In genomic region chr9:27191501-27191981, GRCm38 (mm10) we compare ENCODE assay signal across 8 mouse cellular contexts. TPM values are rescaled to one million over a fixed set of nuclear protein-coding genes. Genes with fewer than 3 reads are reported as not detected.
DNase-seq lines count a peak whose midpoint lies in the region; ATAC-seq and TF ChIP-seq lines count a peak whose summit lies in the region.

No protein-coding gene starts in this region.

- no peak for TF ChIP-seq CTCF in Patski (IDR thresholded peaks at IDR 0.05)
- TF ChIP-seq CTCF in hindbrain, postnatal 0 days (IDR thresholded peaks at IDR 0.05; ENCODE audit: low read depth): no peak

- POLR2A ChIA-PET in Patski (lab: Charles Lee): no interaction called here

- WGBS in forebrain, embryonic 12.5 days: 4% methylated on average over 7 of the region's 7 CpGs
- WGBS in hindbrain, postnatal 0 days: 3% methylated on average over 7 of the region's 7 CpGs
- WGBS in liver, embryonic 13.5 days (ENCODE audit: insufficient replicate concordance): 19% methylated on average over 7 of the region's 7 CpGs

- H3K27me3 ChIP-seq in Patski: no peaks in the 10 kb centered on the region
- 0 out of 2 replicates have a peak, but pooled peaks cover 10% of the 10 kb centered on the region for H3K27me3 ChIP-seq in forebrain, embryonic 12.5 days
- H3K27me3 ChIP-seq in hindbrain, postnatal 0 days (ENCODE audit: insufficient read depth, low read length): no peaks in the 10 kb centered on the region
- H3K27me3 ChIP-seq in liver, embryonic 13.5 days: no peaks in the 10 kb centered on the region

- peak; percentile 60 for ATAC-seq in Patski
- ATAC-seq in forebrain, embryonic 12.5 days (ENCODE audit: low FRiP score): peak; percentile 59
- ATAC-seq in hindbrain, postnatal 0 days: peak; percentile 68
- no peak for ATAC-seq in liver, embryonic 13.5 days (ENCODE audit: low read depth)
- ATAC-seq in erythroid progenitor cell, adult 5-6 weeks (replicated peaks; ENCODE audit: low FRiP score, poor library complexity, severe bottlenecking): no peak

- H3K4me1 ChIP-seq in brown adipose tissue, adult 24 weeks (ENCODE audit: control insufficient read depth, insufficient read depth, insufficient read length, low read length): peaks cover 5% of the 10 kb centered on the region; the same call in 1 of the 2 replicates
- H3K4me1 ChIP-seq in forebrain, embryonic 12.5 days: peaks cover 31% of the 10 kb centered on the region
- peaks cover 23% of the 10 kb centered on the region for H3K4me1 ChIP-seq in hindbrain, postnatal 0 days (ENCODE audit: insufficient read depth, low read length)
- H3K4me1 ChIP-seq in liver, embryonic 13.5 days (replicated peaks): peaks cover 8% of the 10 kb centered on the region

- CTCF ChIA-PET in Patski (lab: Charles Lee): interaction anchor here (0.9 to 1.8 kb wide), 5 partner anchors 10 to 45 kb away, joined by 3 to 6 read pairs (median 4); no protein-coding TSS in a partner anchor

- H3K4me3 ChIP-seq in brown adipose tissue, adult 24 weeks (ENCODE audit: insufficient read depth, low read depth, low read length): peak overlapping the region; percentile 49
- H3K4me3 ChIP-seq in forebrain, embryonic 12.5 days (replicated peaks): peak overlapping the region; percentile 21
- peak overlapping the region; percentile 25 for H3K4me3 ChIP-seq in hindbrain, postnatal 0 days (ENCODE audit: low read length)
- no peak overlapping the region; the same call in 1 of the 2 replicates for H3K4me3 ChIP-seq in liver, embryonic 13.5 days (replicated peaks)

- H3K9ac ChIP-seq in forebrain, embryonic 12.5 days: peak overlapping the region; percentile 27; the same call in 1 of the 2 replicates
- H3K9ac ChIP-seq in hindbrain, postnatal 0 days (replicated peaks; ENCODE audit: low read length): peak overlapping the region; percentile 37; the same call in 1 of the 2 replicates
- no peak overlapping the region for H3K9ac ChIP-seq in liver, embryonic 13.5 days

- no peaks in the 10 kb centered on the region for H3K36me3 ChIP-seq in forebrain, embryonic 12.5 days (replicated peaks)
- H3K36me3 ChIP-seq in hindbrain, postnatal 0 days (ENCODE audit: insufficient read depth, low read length): no peaks in the 10 kb centered on the region
- no peaks in the 10 kb centered on the region for H3K36me3 ChIP-seq in liver, embryonic 13.5 days

- peak; percentile 30 for DNase-seq in Patski (ENCODE audit: low read depth, low spot score)
- DNase-seq in hindbrain, postnatal 0 days (ENCODE audit: low spot score): peak; percentile 85
- DNase-seq in liver, embryonic 13.5 days: no peak
- peak; percentile 26 for DNase-seq in ovary, postnatal 10 days (ENCODE audit: low spot score)
- DNase-seq in thymus, adult 18-20 months: no peak

- in situ Hi-C loops in Patski (cut with MboI; ENCODE audit: low pct_unique_long_range_greater_than_20kb): no loop called here

- peak overlapping the region; percentile 54 for H3K4me2 ChIP-seq in forebrain, embryonic 12.5 days
- H3K4me2 ChIP-seq in hindbrain, postnatal 0 days (ENCODE audit: low read depth, low read length): peak overlapping the region; percentile 55
- peak overlapping the region; percentile 35; the same call in 1 of the 2 replicates for H3K4me2 ChIP-seq in liver, embryonic 13.5 days

- peak overlapping the region; percentile 81 for H3K27ac ChIP-seq in brown adipose tissue, adult 24 weeks (replicated peaks; ENCODE audit: low read depth, low read length)
- peak overlapping the region; percentile 68 for H3K27ac ChIP-seq in forebrain, embryonic 12.5 days
- H3K27ac ChIP-seq in hindbrain, postnatal 0 days: peak overlapping the region; percentile 85
- H3K27ac ChIP-seq in liver, embryonic 13.5 days: no peak overlapping the region

- no peaks in the 10 kb centered on the region for H3K9me3 ChIP-seq in forebrain, embryonic 12.5 days
- no peaks in the 10 kb centered on the region for H3K9me3 ChIP-seq in hindbrain, postnatal 0 days (ENCODE audit: low read length)
- H3K9me3 ChIP-seq in liver, embryonic 13.5 days (replicated peaks): no peaks in the 10 kb centered on the region

RNA-seq across cellular contexts. Expression of gene Jam3, which starts 36.3 kb away (rescaled TPM):
- 40.0 TPM for polyA plus RNA-seq in Patski (2021)
- polyA plus RNA-seq in brown adipose tissue, adult 24 weeks (2012; ENCODE audit: insufficient read depth, insufficient read length, missing spikeins): 5.1 and 10.5 TPM in 2 replicates
- polyA plus RNA-seq in forebrain, embryonic 12.5 days (2016; fragmentation: Nextera tagmentation; extraction: Ambion mirVana): 146 and 155 TPM in 2 replicates
- total RNA-seq in hindbrain, postnatal 0 days (2014; rRNA removed): 33.8 and 37.6 TPM in 2 replicates
- polyA plus RNA-seq in hindbrain, postnatal 0 days (2015; fragmentation: Nextera tagmentation; extraction: Ambion mirVana): 28.9 and 32.6 TPM in 2 replicates
- polyA plus RNA-seq in liver, embryonic 13.5 days (2015; fragmentation: Nextera tagmentation; extraction: Ambion mirVana): 5.7 and 7.1 TPM in 2 replicates
- not detected in 2 replicates for total RNA-seq in erythroid progenitor cell, adult 5-6 weeks (2015; ENCODE audit: low replicate concordance)
- 1.2 TPM in 1 of 2 replicates, not detected in the other for total RNA-seq in erythroid progenitor cell, adult 5-6 weeks (2017; ENCODE audit: low replicate concordance)

Comparison
In these comparisons a context has a peak if more than half of its experiments do, and no peak if none do; other contexts are left out.
1. ATAC-seq: peak in Patski (single experiment), forebrain, embryonic 12.5 days (single experiment) and hindbrain, postnatal 0 days (single experiment); none in liver, embryonic 13.5 days (single experiment) and erythroid progenitor cell, adult 5-6 weeks (single experiment).
2. DNase-seq: peak in Patski (single experiment), hindbrain, postnatal 0 days (single experiment) and ovary, postnatal 10 days (single experiment); none in liver, embryonic 13.5 days (single experiment) and thymus, adult 18-20 months (0 of 2).
3. Peak in every context shown above with its lines, with median percentiles within 50 percentile points of each other: H3K4me2 ChIP-seq.